Mouse (Mus musculus): ENCODE results near the gene H2-D1. TPM values are rescaled to one million over a fixed set of nuclear protein-coding genes. Genes with fewer than 3 reads are reported as not detected.

H2-D1 gene
- polyA plus RNA-seq, 1 experiment from 2014 or later: 37.5 TPM

DNA sequence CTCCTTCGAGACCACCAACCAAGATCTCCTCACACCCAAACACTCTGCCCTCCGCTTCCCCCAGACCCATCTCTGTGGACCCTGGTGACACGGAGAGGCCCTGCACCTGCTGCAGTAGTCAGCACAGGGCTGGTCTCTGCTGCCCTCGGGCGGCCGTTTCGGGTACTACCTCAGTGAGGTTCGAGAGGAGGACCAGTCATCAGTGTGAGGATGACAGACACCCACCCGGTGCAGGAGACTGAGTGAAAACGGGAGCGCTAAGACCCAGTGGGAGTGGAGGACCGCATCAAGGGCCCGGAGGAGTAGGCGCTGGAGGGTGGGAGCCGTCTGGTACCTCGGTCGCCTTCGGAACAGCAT lies 26.2 kb upstream of the H2-D1 start:
- peak overlapping the region; percentile 40 for H3K4me3 ChIP-seq (ENCODE audit: low read depth, low read length)
- ATAC-seq (peak; percentile 83), DNase-seq (ENCODE audit: low spot score) (peak; percentile 95)
- peaks cover 15% of the 10 kb centered on the region for H3K36me3 ChIP-seq (ENCODE audit: control insufficient read depth, insufficient read depth, low read length)
- peaks cover 9% of the 10 kb centered on the region for H3K4me1 ChIP-seq (ENCODE audit: control insufficient read depth, insufficient read depth, low read length)
- peak overlapping the region; percentile 90 for H3K27ac ChIP-seq (ENCODE audit: low read depth, low read length)
- peak overlapping the region; percentile 85 for H3K9ac ChIP-seq (ENCODE audit: low read length)
- H3K27me3 ChIP-seq (replicated peaks; ENCODE audit: control insufficient read depth, insufficient read depth, low read length): no peaks in the 10 kb centered on the region
- WGBS: 0% methylated on average over 18 of the region's 18 CpGs
- peak overlapping the region; percentile 83 for H3K4me2 ChIP-seq (ENCODE audit: low read length)
- no peaks in the 10 kb centered on the region for H3K9me3 ChIP-seq (replicated peaks; ENCODE audit: control insufficient read depth, low read length)

GRCm38 (mm10) chr17:35236996-35237395 lies 25.5 kb upstream of the H2-D1 start:
- Histone ChIP-seq H3K4me1 (ENCODE audit: control insufficient read depth, insufficient read depth, low read length) (peaks cover 9% of the 10 kb centered on the region), H3K9ac (ENCODE audit: low read length) (peak overlapping the region; percentile 85; the same call in 1 of the 2 replicates), H3K9me3 (replicated peaks; ENCODE audit: control insufficient read depth, low read length) (no peaks in the 10 kb centered on the region), H3K27me3 (replicated peaks; ENCODE audit: control insufficient read depth, insufficient read depth, low read length) (no peaks in the 10 kb centered on the region), H3K36me3 (ENCODE audit: control insufficient read depth, insufficient read depth, low read length) (peaks cover 15% of the 10 kb centered on the region; the same call in 1 of the 2 replicates), H3K4me3 (ENCODE audit: low read depth, low read length) (peak overlapping the region; percentile 40), H3K27ac (ENCODE audit: low read depth, low read length) (peak overlapping the region; percentile 90; the same call in 1 of the 2 replicates), H3K4me2 (ENCODE audit: low read length) (peak overlapping the region; percentile 83)
- WGBS: 74% methylated on average over 9 of the region's 9 CpGs
- DNase-seq (ENCODE audit: low spot score): no peak
- no peak for ATAC-seq

DNA sequence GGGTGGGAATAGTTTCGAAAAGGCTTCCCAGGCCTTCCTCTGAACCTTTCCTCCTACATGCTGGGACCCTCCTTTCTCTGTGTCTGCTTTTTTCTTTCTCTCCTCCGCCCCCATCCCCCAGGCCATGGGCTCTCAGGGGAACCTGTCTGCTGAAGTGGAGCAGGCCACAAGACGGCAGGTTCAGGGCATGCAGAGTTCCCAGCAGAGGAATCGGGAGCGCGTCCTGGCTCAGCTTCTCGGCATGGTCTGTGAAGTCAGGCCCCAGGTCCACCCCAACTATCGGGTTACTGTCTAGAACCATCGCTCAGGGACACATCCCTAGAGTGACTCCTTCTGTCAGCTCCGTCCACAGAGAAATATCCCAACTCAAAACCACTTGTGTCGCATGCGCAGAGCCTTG lies 25.0 kb upstream of the H2-D1 start:
- H3K27me3 ChIP-seq (replicated peaks; ENCODE audit: control insufficient read depth, insufficient read depth, low read length): no peaks in the 10 kb centered on the region
- peak overlapping the region; percentile 83; the same call in 1 of the 2 replicates for H3K4me2 ChIP-seq (ENCODE audit: low read length)
- H3K27ac ChIP-seq (ENCODE audit: low read depth, low read length): no peak overlapping the region
- no peaks in the 10 kb centered on the region for H3K9me3 ChIP-seq (replicated peaks; ENCODE audit: control insufficient read depth, low read length)
- ATAC-seq: no peak
- peak overlapping the region; percentile 85; the same call in 1 of the 2 replicates for H3K9ac ChIP-seq (ENCODE audit: low read length)
- H3K4me3 ChIP-seq (ENCODE audit: low read depth, low read length): no peak overlapping the region
- peaks cover 13% of the 10 kb centered on the region; the same call in 1 of the 2 replicates for H3K36me3 ChIP-seq (ENCODE audit: control insufficient read depth, insufficient read depth, low read length)
- 89% methylated on average over 12 of the region's 12 CpGs for WGBS
- H3K4me1 ChIP-seq (ENCODE audit: control insufficient read depth, insufficient read depth, low read length): peaks cover 9% of the 10 kb centered on the region
- no peak for DNase-seq (ENCODE audit: low spot score)

GRCm38 (mm10) chr17:35239700-35240099 lies 22.8 kb upstream of the H2-D1 start:
- H3K4me1 ChIP-seq (ENCODE audit: control insufficient read depth, insufficient read depth, low read length): peaks cover 18% of the 10 kb centered on the region
- no peak overlapping the region for H3K27ac ChIP-seq (ENCODE audit: low read depth, low read length)
- H3K9me3 ChIP-seq (replicated peaks; ENCODE audit: control insufficient read depth, low read length): no peaks in the 10 kb centered on the region
- peaks cover 18% of the 10 kb centered on the region for H3K36me3 ChIP-seq (ENCODE audit: control insufficient read depth, insufficient read depth, low read length)
- H3K9ac ChIP-seq (ENCODE audit: low read length): no peak overlapping the region
- WGBS: 76% methylated on average over 5 of the region's 5 CpGs
- DNase-seq (ENCODE audit: low spot score) (no peak), ATAC-seq (no peak)
- H3K4me3 ChIP-seq (ENCODE audit: low read depth, low read length): no peak overlapping the region
- no peak overlapping the region for H3K4me2 ChIP-seq (ENCODE audit: low read length)
- no peaks in the 10 kb centered on the region for H3K27me3 ChIP-seq (replicated peaks; ENCODE audit: control insufficient read depth, insufficient read depth, low read length)

- H3K27ac ChIP-seq (ENCODE audit: low read depth, low read length): peak overlapping the region; percentile 98
Observed at GRCm38 (mm10) chr17:35240384-35241304, 21.9 kb upstream of the H2-D1 start.

GRCm38 (mm10) chr17:35241305-35242014 lies 21.1 kb upstream of the H2-D1 start, which contains the start of gene Ddx39b:
Gene Ddx39b (plus strand): TSS chr17:35241746.
- Histone ChIP-seq H3K4me3 (ENCODE audit: low read depth, low read length) (peak within 1 kb of the TSS; percentile 100), H3K4me2 (ENCODE audit: low read length) (peak within 1 kb of the TSS; percentile 84), H3K4me1 (ENCODE audit: control insufficient read depth, insufficient read depth, low read length) (peaks cover 28% of the 10 kb centered on the region), H3K9ac (ENCODE audit: low read length) (peak within 1 kb of the TSS; percentile 100), H3K27ac (ENCODE audit: low read depth, low read length) (peak within 1 kb of the TSS; percentile 98), H3K9me3 (replicated peaks; ENCODE audit: control insufficient read depth, low read length) (no peaks in the 10 kb centered on the region), H3K27me3 (replicated peaks; ENCODE audit: control insufficient read depth, insufficient read depth, low read length) (no peaks in the 10 kb centered on the region), H3K36me3 (ENCODE audit: control insufficient read depth, insufficient read depth, low read length) (peaks cover 36% of the 10 kb centered on the region)
- DNase-seq (ENCODE audit: low spot score): peak; percentile 99
- peak; percentile 91 for ATAC-seq
- WGBS: under 1% methylated on average over 67 of the region's 69 CpGs

More at GRCm38 (mm10) chr17:35240384-35241304, 21.9 kb upstream of the H2-D1 start:
- Histone ChIP-seq H3K36me3 (ENCODE audit: control insufficient read depth, insufficient read depth, low read length) (peaks cover 28% of the 10 kb centered on the region), H3K9me3 (replicated peaks; ENCODE audit: control insufficient read depth, low read length) (no peaks in the 10 kb centered on the region), H3K4me3 (ENCODE audit: low read depth, low read length) (peak overlapping the region; percentile 100), H3K27me3 (replicated peaks; ENCODE audit: control insufficient read depth, insufficient read depth, low read length) (no peaks in the 10 kb centered on the region), H3K4me2 (ENCODE audit: low read length) (peak overlapping the region; percentile 84), H3K9ac (ENCODE audit: low read length) (peak overlapping the region; percentile 100; the same call in 1 of the 2 replicates), H3K4me1 (ENCODE audit: control insufficient read depth, insufficient read depth, low read length) (peaks cover 28% of the 10 kb centered on the region)
- WGBS: 26% methylated on average over 12 of the region's 12 CpGs
- DNase-seq (ENCODE audit: low spot score) (no peak), ATAC-seq (no peak)

- H3K4me1 ChIP-seq (ENCODE audit: control insufficient read depth, insufficient read depth, low read length): peaks cover 28% of the 10 kb centered on the region
- WGBS: under 1% methylated on average over 54 of the region's 55 CpGs
Observed at GRCm38 (mm10) chr17:35242015-35242941, 20.3 kb upstream of the H2-D1 start.

DNA sequence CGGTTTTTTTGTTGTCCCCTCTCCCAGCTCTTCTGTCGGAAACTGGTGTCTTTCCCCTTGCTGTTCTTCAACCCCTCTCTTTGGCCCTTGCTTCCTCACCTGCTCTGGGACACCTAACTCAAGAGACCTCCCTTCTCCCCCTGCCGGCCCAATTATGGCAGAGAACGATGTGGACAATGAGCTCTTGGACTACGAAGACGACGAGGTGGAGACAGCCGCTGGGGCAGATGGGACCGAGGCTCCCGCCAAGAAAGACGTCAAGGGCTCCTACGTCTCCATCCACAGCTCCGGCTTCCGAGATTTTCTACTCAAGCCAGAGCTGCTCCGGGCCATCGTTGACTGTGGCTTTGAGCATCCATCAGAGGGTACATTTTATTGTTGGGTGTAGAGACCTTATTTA lies 19.4 kb upstream of the H2-D1 start:
- DNase-seq (ENCODE audit: low spot score): peak; percentile 80
- peaks cover 52% of the 10 kb centered on the region for H3K36me3 ChIP-seq (ENCODE audit: control insufficient read depth, insufficient read depth, low read length)

More at GRCm38 (mm10) chr17:35242015-35242941, 20.3 kb upstream of the H2-D1 start:
- H3K4me2 ChIP-seq (ENCODE audit: low read length): peak overlapping the region; percentile 84
- H3K9me3 ChIP-seq (replicated peaks; ENCODE audit: control insufficient read depth, low read length): no peaks in the 10 kb centered on the region
- H3K27me3 ChIP-seq (replicated peaks; ENCODE audit: control insufficient read depth, insufficient read depth, low read length): no peaks in the 10 kb centered on the region
- ATAC-seq (peak; percentile 28), DNase-seq (ENCODE audit: low spot score) (peak; percentile 72)
- H3K36me3 ChIP-seq (ENCODE audit: control insufficient read depth, insufficient read depth, low read length): peaks cover 44% of the 10 kb centered on the region
- peak overlapping the region; percentile 100 for H3K9ac ChIP-seq (ENCODE audit: low read length)
- H3K27ac ChIP-seq (ENCODE audit: low read depth, low read length): peak overlapping the region; percentile 98
- H3K4me3 ChIP-seq (ENCODE audit: low read depth, low read length): peak overlapping the region; percentile 100

More for the DNA sequence above, 19.4 kb upstream of the H2-D1 start:
- Histone ChIP-seq H3K4me3 (ENCODE audit: low read depth, low read length) (peak overlapping the region; percentile 100), H3K4me1 (ENCODE audit: control insufficient read depth, insufficient read depth, low read length) (peaks cover 28% of the 10 kb centered on the region), H3K4me2 (ENCODE audit: low read length) (peak overlapping the region; percentile 84), H3K9ac (ENCODE audit: low read length) (peak overlapping the region; percentile 100), H3K27me3 (replicated peaks; ENCODE audit: control insufficient read depth, insufficient read depth, low read length) (no peaks in the 10 kb centered on the region), H3K27ac (ENCODE audit: low read depth, low read length) (peak overlapping the region; percentile 98), H3K9me3 (replicated peaks; ENCODE audit: control insufficient read depth, low read length) (no peaks in the 10 kb centered on the region)
- 2% methylated on average over 16 of the region's 16 CpGs for WGBS
- ATAC-seq: no peak

Data from forebrain, embryonic 14.5 days (tissue).